Mouse (Mus musculus) midbrain, embryonic 16.5 days (tissue): ENCODE results near the gene Tdp1. TPM values are rescaled to one million over a fixed set of nuclear protein-coding genes. Genes with fewer than 3 reads are reported as not detected.

Source experiments
- ATAC-seq: fragments of 200-750 bp; cut with Nextera tagmentation; 2 replicates; pipeline ENCODE4 v1.8.0; 2017; ENCODE audit warnings: moderate TSS enrichment
- H3K27ac ChIP-seq: fragments of 300-500 bp; sonication (generic); 2 replicates; pipeline ENCODE4 v1.5.1; 2014; ENCODE audit warnings: mild to moderate bottlenecking, low read length, mixed read lengths
- H3K27me3 ChIP-seq: fragments of 300-500 bp; sonication (generic); 2 replicates; pipeline ENCODE4 v1.6.1; 2014; ENCODE audit warnings: low read depth, low read length, mixed read lengths; ENCODE audit not compliant: control insufficient read depth, insufficient read depth
- H3K36me3 ChIP-seq: fragments of 300-500 bp; sonication (generic); 2 replicates; pipeline ENCODE4 v1.6.1; 2014; ENCODE audit warnings: mild to moderate bottlenecking, low read length, moderate library complexity, mixed read lengths; ENCODE audit not compliant: control insufficient read depth, insufficient read depth
- H3K4me1 ChIP-seq: fragments of 300-500 bp; sonication (generic); 2 replicates; pipeline ENCODE4 v1.6.1; 2014; ENCODE audit warnings: mild to moderate bottlenecking, low read length, mixed read lengths; ENCODE audit not compliant: control insufficient read depth, insufficient read depth
- H3K4me2 ChIP-seq: fragments of 300-500 bp; sonication (generic); 2 replicates; pipeline ENCODE4 v1.6.1; 2014; ENCODE audit warnings: mild to moderate bottlenecking, low read length, mixed read lengths
- H3K4me3 ChIP-seq: fragments of 300-500 bp; sonication (generic); 2 replicates; pipeline ENCODE4 v1.5.1; 2014; ENCODE audit warnings: low read depth, mild to moderate bottlenecking, low read length, moderate library complexity, mixed read lengths
- H3K9ac ChIP-seq: fragments of 300-500 bp; sonication (generic); 2 replicates; pipeline ENCODE4 v1.6.1; 2014; ENCODE audit warnings: low read depth, low read length, mixed read lengths
- H3K9me3 ChIP-seq: fragments of 300-500 bp; sonication (generic); replicated peaks from 2 replicates; pipeline ENCODE4 v1.6.1; 2014; ENCODE audit warnings: mild to moderate bottlenecking, low read length, mixed read lengths; ENCODE audit not compliant: control insufficient read depth, poor library complexity, severe bottlenecking
- WGBS: fragments of 180-500 bp; shearing (Covaris S2); extraction: QIAGEN DNeasy Blood & Tissue Kit; methylation state at CpG from one replicate; pipeline ENCODE4 v1.1.7; 2014; 5-methylcytosine and 5-hydroxymethylcytosine counted together
- microRNA-seq: library from miRNA; unstranded; fragments of <30 nt; microRNA quantifications from one replicate; pipeline ENCODE4, GENCODE M21; 2017
- polyA plus RNA-seq: library from polyadenylated mRNA; unstranded; fragments of >200 nt; fragmentation: Nextera tagmentation; extraction: Ambion mirVana; gene quantifications from 2 replicates; pipeline ENCODE4 v1.2.1, GENCODE M21; 2015

Tdp1 gene
- polyA plus RNA-seq, 1 experiment from 2014 or later: 49.6 TPM

GRCm38 (mm10) chr12:99999726-100000125, 115.4 kb downstream of the Tdp1 start:
- H3K4me3 ChIP-seq: no peak overlapping the region
- 80% methylated on average over 5 of the region's 5 CpGs for WGBS
- no peak overlapping the region for H3K27ac ChIP-seq
- no peaks in the 10 kb centered on the region for H3K27me3 ChIP-seq
- ATAC-seq: no peak
- H3K9ac ChIP-seq: no peak overlapping the region
- H3K9me3 ChIP-seq: no peaks in the 10 kb centered on the region
- no peak overlapping the region for H3K4me2 ChIP-seq
- no peaks in the 10 kb centered on the region for H3K36me3 ChIP-seq
- H3K4me1 ChIP-seq: no peaks in the 10 kb centered on the region

- Histone ChIP-seq H3K9me3 (no peaks in the 10 kb centered on the region), H3K27ac (no peak overlapping the region), H3K36me3 (no peaks in the 10 kb centered on the region), H3K4me1 (no peaks in the 10 kb centered on the region), H3K27me3 (no peaks in the 10 kb centered on the region), H3K9ac (no peak overlapping the region), H3K4me3 (no peak overlapping the region), H3K4me2 (no peak overlapping the region)
- no peak for ATAC-seq
- WGBS: 78% methylated on average over 7 of the region's 7 CpGs
Observed at GRCm38 (mm10) chr12:100000381-100000780, 116.1 kb downstream of the Tdp1 start.

GRCm38 (mm10) chr12:100001246-100001645, 116.9 kb downstream of the Tdp1 start:
- H3K4me2 ChIP-seq: no peak overlapping the region
- 92% methylated on average over 3 of the region's 3 CpGs for WGBS
- no peaks in the 10 kb centered on the region for H3K4me1 ChIP-seq
- no peaks in the 10 kb centered on the region for H3K36me3 ChIP-seq
- H3K9me3 ChIP-seq: no peaks in the 10 kb centered on the region
- H3K9ac ChIP-seq: no peak overlapping the region
- ATAC-seq: no peak
- no peak overlapping the region for H3K4me3 ChIP-seq
- H3K27ac ChIP-seq: no peak overlapping the region
- no peaks in the 10 kb centered on the region for H3K27me3 ChIP-seq

- no peak overlapping the region for H3K4me2 ChIP-seq
- no peaks in the 10 kb centered on the region for H3K27me3 ChIP-seq
- H3K36me3 ChIP-seq: no peaks in the 10 kb centered on the region
- H3K4me3 ChIP-seq: no peak overlapping the region
- no peaks in the 10 kb centered on the region for H3K4me1 ChIP-seq
- WGBS: 83% methylated on average over 3 of the region's 3 CpGs
- no peak overlapping the region for H3K9ac ChIP-seq
- no peaks in the 10 kb centered on the region for H3K9me3 ChIP-seq
- no peak for ATAC-seq
- no peak overlapping the region for H3K27ac ChIP-seq
Observed at GRCm38 (mm10) chr12:100001910-100002309, 117.6 kb downstream of the Tdp1 start.

GRCm38 (mm10) chr12:100002914-100003587, 118.7 kb downstream of the Tdp1 start:
- no peak for ATAC-seq
- Histone ChIP-seq H3K4me3 (no peak overlapping the region), H3K4me2 (no peak overlapping the region), H3K27me3 (no peaks in the 10 kb centered on the region), H3K9ac (no peak overlapping the region), H3K36me3 (no peaks in the 10 kb centered on the region), H3K9me3 (no peaks in the 10 kb centered on the region), H3K27ac (no peak overlapping the region), H3K4me1 (no peaks in the 10 kb centered on the region)
- WGBS: 33% methylated on average over 8 of the region's 8 CpGs

Small RNA genes lying within 50 kb of the gene (microRNA-seq; reads per million reads assigned to microRNA genes)
- gene Gm23291: not detected

Other genes starting within 250 kb of the Tdp1 start
- gene Efcab11, start 78 bp upstream of the Tdp1 start, polyA plus RNA-seq: 3.4 and 4.0 TPM in 2 replicates
- gene Kcnk13, start 80.0 kb downstream of the Tdp1 start, polyA plus RNA-seq: 1.3 and 1.5 TPM in 2 replicates
- 270 and 286 TPM in 2 replicates for gene Psmc1, start 225.6 kb downstream of the Tdp1 start, polyA plus RNA-seq